Mouse (Mus musculus): ENCODE data around the gene Lmx1b.

Lmx1b gene

GRCm38 (mm10) chr2:33643721-33644713 lies 3.7 kb upstream of the Lmx1b start:
- no peak for DNase-seq

- DNase-seq = peak; percentile 56
Observed at GRCm38 (mm10) chr2:33642650-33643458, 2.5 kb upstream of the Lmx1b start.

GRCm38 (mm10) chr2:33641859-33642571 lies 1.7 kb upstream of the Lmx1b start:
- DNase-seq = no peak

- DNase-seq = no peak
Observed at GRCm38 (mm10) chr2:33640978-33641858, 907 bp upstream of the Lmx1b start.

- no peak for DNase-seq
Observed at GRCm38 (mm10) chr2:33639301-33640170, 775 bp downstream of the Lmx1b start.

GRCm38 (mm10) chr2:33638141-33638733 lies 2.1 kb downstream of the Lmx1b start:
- no peak for DNase-seq

- DNase-seq = no peak
Observed at GRCm38 (mm10) chr2:33637288-33637687, 3.0 kb downstream of the Lmx1b start.

GRCm38 (mm10) chr2:33636628-33637188 lies 3.6 kb downstream of the Lmx1b start:
- DNase-seq = no peak

GRCm38 (mm10) chr2:33636117-33636521 lies 4.2 kb downstream of the Lmx1b start:
- DNase-seq = no peak

- no peak for DNase-seq
Observed at GRCm38 (mm10) chr2:33635323-33636116, 4.8 kb downstream of the Lmx1b start.

- DNase-seq = no peak
Observed at GRCm38 (mm10) chr2:33634481-33635090, 5.7 kb downstream of the Lmx1b start.

- no peak for DNase-seq
Observed at GRCm38 (mm10) chr2:33633955-33634354, 6.4 kb downstream of the Lmx1b start.

GRCm38 (mm10) chr2:33633237-33633636 lies 7.1 kb downstream of the Lmx1b start:
- DNase-seq = no peak

GRCm38 (mm10) chr2:33632551-33633059 lies 7.7 kb downstream of the Lmx1b start:
- DNase-seq = no peak

- no peak for DNase-seq
Observed at GRCm38 (mm10) chr2:33631708-33632343, 8.5 kb downstream of the Lmx1b start.

GRCm38 (mm10) chr2:33631022-33631707 lies 9.1 kb downstream of the Lmx1b start:
- no peak for DNase-seq

Data from cerebellum, adult 11-12 months (tissue).